Mouse (Mus musculus) gastrocnemius, postnatal 36 days (tissue): Measurements from ENCODE around the gene Ccr9. TPM values are rescaled to one million over a fixed set of nuclear protein-coding genes. Genes with fewer than 3 reads are reported as not detected.
"Not testable (repeated sequence)": the region's sequence is repeated elsewhere in the genome, so short reads cannot be mapped to it uniquely, and the experiment has no call there.

Experiments
- DNase-seq, 2 experiments: peaks; one replicate each; pipeline ENCODE4 v3.0.0; 2022
- intact Hi-C: fragments of 180-260 bp; cut with DNase I; formaldehyde crosslinking; loops from one replicate; pipeline ENCODE4 v1.15.1; 2025
- total RNA-seq, 2 experiments: library from RNA; stranded (reverse); gene quantifications; 2 replicates each; pipeline ENCODE4 v1.2.3; 2021

Ccr9 gene
- total RNA-seq, 2 experiments from 2014 or later, result 1.3 TPM; not detected in 1

DNA sequence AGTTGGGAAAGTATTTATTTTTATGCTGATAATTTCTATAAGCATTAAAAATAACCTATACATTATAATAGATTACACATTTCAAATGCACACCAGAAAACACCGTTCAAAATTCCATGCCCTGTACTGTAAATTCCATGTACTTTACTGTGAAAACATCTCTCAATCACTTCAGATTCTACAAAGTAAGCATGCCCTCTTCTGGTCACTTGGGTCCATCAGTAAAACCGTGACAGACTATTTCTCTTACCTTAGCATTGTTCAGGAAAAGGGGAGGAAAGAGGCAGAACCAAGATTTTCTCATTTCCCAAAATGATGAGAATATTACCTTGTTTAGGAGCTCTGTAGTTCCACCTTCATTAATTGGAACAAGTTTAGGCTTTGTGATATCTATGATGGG, 31.0 kb downstream of the Ccr9 start:
- no peak for DNase-seq
- intact Hi-C loops, result loop anchor here (5.0 kb wide), 1 partner anchor 93 kb away; no protein-coding TSS in a partner anchor

DNA sequence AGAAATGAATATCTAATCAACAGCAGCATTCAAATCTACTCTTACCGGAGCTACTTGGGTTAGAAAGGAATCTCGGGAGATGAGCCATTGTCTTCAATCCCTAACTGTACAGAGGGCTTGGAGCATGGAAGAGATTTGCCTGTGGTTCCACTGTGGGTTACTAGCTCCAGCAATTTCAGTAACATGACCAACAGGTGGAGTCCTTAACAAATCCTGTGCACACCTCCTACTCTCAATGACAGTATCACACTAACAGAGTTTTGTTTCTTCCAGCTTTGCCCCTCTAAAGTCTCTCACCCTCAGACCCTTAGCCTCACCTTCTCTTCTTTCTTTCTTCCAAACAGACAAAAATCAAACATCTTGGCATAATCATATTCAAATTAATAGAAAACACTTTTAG, 34.9 kb downstream of the Ccr9 start:
- DNase-seq, result no peak
- intact Hi-C loops, result no loop called here

DNA sequence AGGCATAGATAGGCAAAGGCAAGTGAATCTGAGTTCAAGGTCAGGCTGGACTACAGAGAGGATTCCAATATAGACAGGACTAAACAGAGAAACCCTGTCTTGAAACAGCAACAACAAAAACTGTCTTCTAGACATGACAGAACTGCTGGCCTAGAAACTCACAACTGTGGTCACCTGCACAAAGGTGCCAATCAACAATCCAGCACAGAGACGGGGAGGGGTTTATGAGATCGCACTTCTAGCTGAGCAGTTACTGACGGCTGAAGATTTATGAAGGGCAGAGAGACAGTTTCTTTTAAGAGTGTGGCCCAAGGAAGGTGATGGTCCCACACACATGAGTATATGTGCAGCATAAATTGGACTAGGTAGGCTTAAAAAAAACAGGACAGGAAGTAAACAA, 38.1 kb downstream of the Ccr9 start:
- no peak for DNase-seq
- intact Hi-C loops, result no loop called here

DNA sequence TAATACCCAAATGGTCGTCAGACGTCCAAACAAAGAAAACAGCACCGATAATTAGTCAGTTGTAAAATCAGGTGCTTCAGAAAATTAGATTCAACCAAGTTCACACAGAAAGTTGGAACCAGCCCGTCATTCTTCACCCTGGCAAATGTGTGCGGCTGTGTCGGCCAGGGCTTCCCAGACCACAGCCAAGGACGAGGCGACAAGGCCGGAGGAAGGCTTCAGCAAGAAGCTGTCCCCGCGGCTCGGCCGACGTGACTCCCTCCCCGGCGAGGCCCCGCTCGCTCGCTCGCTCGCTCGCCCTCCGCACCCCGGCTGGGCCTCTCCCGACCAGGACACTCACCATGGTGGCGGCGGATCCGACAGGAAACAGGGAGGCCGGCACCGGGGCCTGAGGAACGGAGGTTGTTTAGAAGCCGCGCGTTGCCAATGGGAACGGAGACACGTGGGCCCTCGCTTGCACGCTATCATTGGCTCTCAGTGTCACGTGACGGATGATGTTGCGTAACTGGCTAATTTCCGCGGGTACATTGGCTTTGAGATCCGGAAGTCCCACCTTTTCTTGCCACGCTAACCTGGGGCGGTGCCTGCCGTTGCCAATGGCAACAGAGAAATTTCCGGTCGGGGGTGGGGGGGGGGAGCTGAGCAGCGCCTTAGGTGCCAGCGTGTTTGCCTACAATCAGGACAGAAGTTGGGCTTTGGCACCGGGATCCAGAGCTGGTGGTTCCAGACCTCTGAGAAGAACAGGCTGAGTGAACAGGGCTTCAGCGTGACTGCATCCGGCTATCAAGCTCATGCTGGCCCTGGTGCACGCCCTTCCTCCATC, 39.2 kb downstream of the Ccr9 start, which contains the start of gene Lztfl1:
Gene Lztfl1, minus strand, starts transcription at position 512 of the 823 bp plus-strand sequence.
- intact Hi-C loops, result no loop called here
- DNase-seq, result peak; percentile 90 to 95

DNA sequence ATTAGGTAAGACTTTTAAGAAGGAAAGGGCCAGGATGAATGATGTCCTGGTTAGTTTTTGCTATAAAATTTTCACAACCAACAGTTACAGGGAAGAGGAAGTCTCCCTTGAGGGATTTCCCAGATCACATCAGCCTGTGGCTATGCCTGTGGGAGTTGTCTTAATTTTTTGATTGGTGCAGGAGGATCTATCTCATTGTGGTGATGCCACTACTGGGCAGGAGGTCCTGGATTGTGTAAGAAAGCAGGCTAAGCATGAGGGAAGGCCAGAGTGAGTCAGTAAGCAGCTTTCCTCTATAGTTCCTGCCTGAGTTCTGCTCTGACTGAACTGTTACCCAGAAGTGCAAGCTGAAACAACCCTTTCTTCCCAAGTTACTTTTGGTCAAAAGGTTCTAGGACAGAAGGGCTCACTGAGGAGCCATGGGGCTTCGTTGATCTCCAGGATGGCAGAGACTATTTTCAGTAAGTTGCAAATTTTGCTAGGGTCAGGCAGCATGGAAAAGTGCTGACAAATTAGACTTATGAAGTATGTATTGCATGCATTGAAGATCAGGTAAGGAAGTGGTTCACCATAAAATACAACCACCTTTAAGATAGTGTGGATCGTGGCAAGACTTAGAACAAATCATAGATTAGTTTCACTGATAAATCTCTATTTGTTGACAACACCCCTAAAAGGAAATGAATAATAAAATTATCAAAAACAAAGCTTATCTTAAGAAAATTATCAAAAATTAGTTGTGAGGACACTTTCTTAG, 44.7 kb downstream of the Ccr9 start:
- no peak for DNase-seq
- intact Hi-C loops, result no loop called here

DNA sequence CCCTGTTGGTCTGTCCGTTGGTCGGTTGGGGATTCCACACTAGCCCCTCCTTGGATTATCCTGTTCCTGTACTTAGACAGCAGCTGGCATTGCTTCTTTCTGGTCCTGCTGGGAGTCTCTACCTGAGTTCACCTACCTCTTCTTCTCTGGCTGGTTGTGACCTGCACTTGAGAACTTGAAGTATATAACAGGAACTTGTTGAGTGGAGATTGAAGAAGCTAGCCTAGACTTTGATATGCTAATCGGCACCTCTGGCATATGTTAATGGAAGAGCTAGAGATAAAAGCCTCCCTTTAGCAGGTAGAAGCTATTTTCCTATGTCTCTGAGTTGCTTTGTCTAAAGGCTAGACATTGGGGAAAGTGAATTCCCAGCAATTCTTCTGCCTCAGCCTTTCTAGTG, 53.0 kb downstream of the Ccr9 start:
- DNase-seq, result no peak
- intact Hi-C loops, result no loop called here

DNA sequence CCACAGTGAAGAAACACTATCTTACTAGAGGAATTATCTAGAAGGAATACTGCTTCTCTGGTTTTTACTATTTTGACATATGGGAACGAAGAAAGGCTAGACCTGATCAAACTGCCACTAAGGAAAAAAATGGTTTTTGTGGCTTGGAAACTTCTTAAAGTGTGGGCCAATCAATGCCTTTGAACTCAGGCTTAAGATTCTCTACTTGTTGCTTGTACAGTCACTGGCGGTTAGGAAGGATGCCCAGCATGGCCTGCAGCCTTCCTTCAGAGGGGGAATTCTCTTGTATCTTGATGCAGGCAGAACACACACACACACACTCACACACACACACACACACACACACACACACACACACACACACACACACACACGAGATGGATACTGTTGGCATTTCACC, 55.9 kb downstream of the Ccr9 start:
- intact Hi-C loops, result no loop called here
- no peak for DNase-seq

DNA sequence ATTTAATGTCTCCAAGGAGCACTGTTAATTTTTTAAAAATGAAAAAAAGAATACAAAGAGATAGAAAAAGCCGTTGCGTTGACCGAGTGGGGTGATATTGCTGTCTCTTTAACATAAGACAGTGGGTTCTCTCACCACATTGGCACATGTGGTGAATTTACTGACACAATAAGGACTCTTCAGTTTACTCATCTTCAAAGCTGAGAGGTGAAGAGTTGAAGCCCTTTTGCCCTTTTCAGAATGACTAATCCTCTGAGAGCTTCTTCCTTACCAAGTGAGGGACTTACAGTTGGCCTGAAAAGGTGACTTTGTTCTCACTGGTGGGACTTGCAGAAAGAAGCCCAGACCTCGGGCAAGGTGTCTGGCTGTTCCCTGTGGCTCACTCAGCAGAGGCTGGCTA, 62.6 kb downstream of the Ccr9 start:
- DNase-seq, result no peak
- intact Hi-C loops, result no loop called here

DNA sequence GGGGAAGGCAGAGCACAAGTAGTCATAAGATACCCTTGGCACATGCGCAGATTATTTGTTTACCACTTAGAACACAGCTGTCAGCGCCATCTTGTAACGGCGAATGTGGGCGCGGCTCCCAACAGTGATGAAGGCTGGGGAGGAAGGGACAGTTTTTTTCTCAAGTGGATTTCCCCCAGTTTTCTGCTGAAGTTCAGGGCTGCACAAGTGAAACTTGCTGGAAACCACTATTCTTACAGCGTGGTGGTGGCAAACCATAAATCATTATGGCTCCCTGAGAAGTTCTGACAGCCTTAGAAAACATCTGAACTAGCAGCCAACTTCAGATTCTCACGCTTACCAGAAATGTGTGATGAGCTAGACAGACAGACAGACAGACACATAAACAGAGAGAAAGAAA, 71.4 kb downstream of the Ccr9 start:
- DNase-seq, intact Hi-C loops: not testable (repeated sequence)

DNA sequence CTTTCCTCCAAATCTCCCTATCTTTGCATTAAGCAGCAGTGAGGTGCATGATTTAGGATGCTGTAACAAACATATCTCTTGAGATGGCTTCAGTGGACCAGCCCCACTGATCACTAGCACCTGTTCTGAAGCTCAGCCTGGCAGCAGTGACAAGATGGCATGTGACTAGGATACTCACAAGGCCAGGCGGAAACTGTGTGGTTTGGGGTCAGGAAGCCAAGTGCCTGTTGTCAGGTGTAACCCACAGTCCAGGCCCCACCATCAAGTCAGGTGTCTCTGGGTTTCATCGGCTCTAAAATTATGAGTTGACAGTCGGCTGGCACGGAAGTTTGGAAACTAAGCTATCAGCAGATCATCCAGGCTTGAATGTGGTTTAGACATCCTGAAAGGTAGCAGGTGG, 76.1 kb downstream of the Ccr9 start:
- no peak for DNase-seq
- intact Hi-C loops, result no loop called here

DNA sequence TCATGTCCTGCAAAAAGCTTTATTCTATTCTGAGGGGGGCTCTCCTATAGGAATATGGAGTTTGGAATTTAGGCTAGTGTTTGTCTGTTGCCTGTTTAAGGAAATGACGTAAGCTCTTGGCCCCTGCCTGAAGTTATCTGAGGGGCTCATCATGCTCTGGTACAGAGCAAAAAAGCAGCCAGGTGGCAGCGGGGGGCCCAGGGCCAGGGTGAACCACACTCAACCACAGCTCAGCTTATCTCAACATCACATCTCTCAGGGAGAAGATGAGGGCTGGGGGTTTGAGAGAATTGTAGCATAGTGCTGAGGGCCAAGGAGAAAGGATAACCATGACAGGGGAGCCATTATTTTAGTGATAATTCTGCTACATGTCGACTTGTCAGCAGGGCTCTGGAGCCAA, 78.5 kb downstream of the Ccr9 start:
- intact Hi-C loops, result no loop called here
- DNase-seq, result no peak

DNA sequence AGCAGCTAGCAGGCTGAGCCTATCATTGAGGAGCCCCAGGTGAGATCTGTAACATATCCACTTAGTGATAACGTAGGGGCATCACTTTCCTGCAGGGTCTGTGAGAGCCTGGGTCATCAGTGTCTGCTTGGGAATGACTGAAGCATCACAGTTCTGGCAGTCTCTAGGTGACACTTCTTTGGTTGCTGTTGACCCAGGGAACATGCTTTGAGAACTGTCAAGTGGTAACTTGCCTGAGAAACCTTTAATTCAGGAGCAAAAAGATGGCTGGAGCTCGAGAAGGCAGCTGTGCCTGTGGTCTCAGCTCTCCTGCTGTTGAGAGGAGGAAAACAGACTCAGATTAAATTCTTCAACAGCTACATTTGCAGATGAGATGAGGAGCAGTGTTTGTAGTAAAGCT, 79.1 kb downstream of the Ccr9 start:
- DNase-seq, result no peak
- intact Hi-C loops, result no loop called here

DNA sequence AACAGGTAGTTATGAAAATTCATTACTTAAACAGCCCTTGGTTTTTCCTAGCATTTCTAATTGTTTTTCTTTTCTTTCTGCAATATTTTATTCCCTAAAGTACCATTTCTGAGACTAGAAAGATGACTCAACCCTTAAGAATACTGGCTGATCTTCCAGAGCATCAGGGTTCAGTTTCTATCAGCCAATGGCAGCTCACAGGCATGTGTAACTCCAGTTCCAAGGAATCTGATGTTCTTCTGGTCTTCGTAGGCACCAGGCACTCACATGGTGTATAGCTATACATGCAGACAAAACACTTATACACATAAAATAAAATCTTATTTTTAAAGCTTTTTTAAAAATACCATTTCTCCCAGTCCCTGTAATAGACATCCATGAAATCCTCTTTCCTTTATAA, 79.9 kb downstream of the Ccr9 start:
- DNase-seq, result no peak

DNA sequence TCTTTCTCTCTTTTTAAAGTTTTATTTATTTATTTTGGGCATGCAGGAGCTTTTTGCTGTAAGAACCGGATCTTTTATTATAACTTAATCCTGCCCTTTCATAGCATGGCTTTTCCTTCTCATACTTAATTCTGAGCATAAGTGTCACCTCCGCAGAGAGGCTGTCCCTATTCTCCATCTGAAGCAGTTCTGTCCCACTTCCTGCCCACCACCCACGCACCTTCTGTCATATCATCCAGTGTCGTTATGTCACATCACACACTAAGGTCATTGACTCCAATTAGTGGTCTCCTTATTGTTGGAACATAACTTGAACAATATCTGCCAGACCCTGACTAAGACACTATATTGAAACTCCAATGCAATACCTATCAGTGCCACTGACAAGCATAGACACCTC, 80.4 kb downstream of the Ccr9 start:
- no peak for DNase-seq
- intact Hi-C loops, result no loop called here

More for the DNA sequence above, 79.9 kb downstream of the Ccr9 start:
- intact Hi-C loops, result no loop called here

DNA sequence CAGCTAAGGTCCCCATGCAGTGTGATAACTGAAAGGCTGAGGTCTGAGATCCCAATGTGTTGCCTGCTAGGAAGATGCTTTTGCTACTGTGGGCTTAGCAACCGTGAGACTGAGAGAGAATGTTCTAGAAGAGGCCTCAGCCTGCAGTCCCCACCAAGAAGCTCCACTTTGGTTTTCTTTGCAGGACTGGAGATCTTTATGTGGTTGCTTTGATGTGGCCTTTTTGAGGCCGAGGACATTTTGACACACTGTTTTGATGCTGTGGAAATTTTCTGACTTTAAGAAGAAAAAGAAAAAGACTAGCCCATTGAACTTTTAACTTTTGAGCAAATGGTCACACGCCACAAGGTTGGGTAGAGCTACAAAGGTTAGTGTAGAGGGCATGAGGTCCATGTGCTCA, 82.6 kb downstream of the Ccr9 start:
- DNase-seq, result no peak
- intact Hi-C loops, result no loop called here

DNA sequence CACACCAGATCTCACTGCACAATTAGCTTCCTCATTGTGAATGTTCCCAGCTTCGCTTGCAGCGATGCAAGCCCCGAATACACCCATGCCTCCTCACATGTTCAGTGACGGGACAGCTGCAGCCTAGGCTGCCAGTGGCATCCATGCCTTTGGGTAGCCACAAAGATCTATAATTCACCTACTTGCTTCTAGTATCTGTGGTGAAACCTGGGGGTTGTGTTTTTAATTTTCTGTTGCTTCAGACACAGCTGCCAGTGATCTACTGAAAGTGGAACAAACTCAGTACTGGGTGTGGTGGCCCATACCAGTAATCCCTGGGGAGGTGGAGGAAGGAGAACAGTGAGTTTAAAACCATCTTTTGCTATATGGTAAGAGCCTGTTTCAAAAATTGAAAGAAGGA, 84.6 kb downstream of the Ccr9 start:
- intact Hi-C loops, result no loop called here
- DNase-seq, result no peak

DNA sequence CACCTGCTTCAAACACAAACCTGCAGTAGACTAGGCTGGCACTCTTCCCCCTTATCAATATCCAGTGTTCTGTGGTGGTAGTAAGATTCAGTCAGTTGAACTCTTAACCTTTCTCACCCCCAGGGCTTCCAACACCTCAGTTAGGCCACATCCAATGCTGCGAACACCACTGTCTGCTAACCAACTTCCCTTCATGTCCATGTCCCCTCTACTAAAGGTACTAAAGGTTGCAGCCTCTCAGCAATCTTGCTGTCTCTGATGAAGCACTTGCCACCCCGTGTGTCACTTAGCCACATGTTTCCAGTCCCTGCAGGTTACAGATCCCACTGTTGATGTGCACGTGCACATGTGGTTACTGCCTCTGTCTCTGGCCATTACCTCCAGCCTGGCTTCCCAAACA, 85.5 kb downstream of the Ccr9 start:
- intact Hi-C loops, result no loop called here
- no peak for DNase-seq

DNA sequence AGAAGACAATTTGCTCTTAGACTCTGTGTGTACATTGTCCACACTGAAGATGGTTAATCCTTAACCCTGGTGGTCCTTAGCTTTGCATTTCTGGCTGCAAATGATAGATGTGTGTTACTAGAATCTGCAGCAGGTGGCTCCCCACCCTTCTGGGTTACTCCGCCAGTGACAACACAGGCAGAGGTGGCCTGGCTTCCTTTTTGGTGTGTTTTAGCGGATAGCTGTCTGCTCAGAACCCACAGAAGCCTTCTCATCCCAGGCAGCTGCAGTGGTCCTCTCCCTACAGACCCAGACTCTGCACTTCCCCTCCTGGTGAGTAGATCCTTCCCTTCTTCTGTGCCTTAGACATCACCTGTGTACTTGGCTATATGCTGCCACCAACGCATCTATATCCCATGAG, 88.8 kb downstream of the Ccr9 start:
- DNase-seq, result no peak
- intact Hi-C loops, result no loop called here

DNA sequence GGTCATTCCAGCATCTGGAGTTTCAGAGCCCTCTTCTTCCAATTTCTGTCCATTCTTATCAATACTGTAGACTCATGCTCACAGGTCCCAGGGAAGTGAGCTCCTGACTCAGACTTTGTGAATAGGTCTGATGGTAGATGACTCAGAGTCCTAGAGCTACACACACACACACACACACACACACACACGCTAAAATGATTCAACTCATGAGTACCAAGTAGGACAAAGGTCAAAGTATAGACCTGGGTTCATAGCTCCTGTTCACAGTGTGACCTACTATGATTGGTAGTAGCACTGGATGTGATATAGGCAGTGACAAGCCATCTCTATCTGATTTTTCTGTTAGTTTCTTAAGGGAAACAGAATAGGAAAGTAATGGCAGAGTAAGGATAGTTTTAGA, 90.2 kb downstream of the Ccr9 start:
- DNase-seq, result no peak
- intact Hi-C loops, result no loop called here

DNA sequence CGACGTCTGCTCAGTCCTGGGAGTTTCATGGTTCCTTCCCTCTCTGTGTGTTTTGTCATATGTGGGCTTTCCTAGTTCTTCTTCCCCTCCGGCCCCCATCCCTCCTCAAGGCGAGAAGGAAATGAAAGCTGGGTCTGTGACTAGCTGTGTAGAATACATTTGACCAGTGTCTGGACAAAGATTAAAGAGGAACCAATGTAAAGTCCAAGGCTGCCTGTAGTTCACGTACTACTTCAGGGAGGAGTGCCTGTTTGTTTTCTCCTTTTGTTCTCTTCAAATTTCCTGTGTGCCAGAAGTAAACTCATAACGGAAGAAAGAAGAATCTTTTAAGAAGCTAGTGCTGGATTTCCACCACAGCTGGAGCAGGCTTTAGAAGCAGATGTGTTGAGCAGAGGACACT, 91.3 kb downstream of the Ccr9 start:
- DNase-seq, result no peak
- intact Hi-C loops, result no loop called here

DNA sequence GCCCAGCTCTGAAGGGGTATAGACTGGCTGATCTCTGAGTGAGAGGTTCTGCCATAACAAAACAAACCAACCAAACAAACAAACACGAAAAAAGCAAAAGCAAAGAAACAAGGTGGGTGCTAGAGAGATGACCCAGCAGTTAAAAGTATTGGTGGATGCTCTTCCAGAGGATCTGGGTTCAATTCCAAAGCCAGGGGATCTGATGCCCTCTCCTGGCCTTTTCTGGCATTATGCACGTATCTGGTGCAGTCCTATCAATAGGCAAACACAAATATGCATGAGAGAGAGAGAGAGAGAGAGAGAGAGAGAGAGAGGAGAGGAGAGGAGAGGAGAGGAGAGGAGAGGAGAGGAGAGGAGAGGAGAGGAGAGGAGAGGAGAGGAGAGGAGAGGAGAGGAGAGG, 95.1 kb downstream of the Ccr9 start:
- DNase-seq, intact Hi-C loops: not testable (repeated sequence)
